Mouse (Mus musculus): Measurements from ENCODE around the gene Akap12. TPM values are rescaled to one million over a fixed set of nuclear protein-coding genes. Genes with fewer than 3 reads are reported as not detected.

Gene Akap12
- total RNA-seq (2021) = 1 to 10 TPM; 8.1 to 8.2 TPM
- long read RNA-seq, experiment 1, full-length matches to known transcripts = 1 of 3 reads
- long read RNA-seq, experiment 1, partial matches to known transcripts = 1 of 3 reads
- long read RNA-seq, experiment 1, other reads (novel, unspliced or antisense) = 1 of 3 reads
- long read RNA-seq, experiment 2, partial matches to known transcripts = 1 of 2 reads
- long read RNA-seq, experiment 2, other reads (novel, unspliced or antisense) = 1 of 2 reads

- DNase-seq = peak; percentile 20 to 37
- intact Hi-C loops (cut with DNase I) = no loop called here
These were observed at the start of gene Akap12 for GRCm38 (mm10) chr10:4266041-4266930. TSS of gene Akap12 (plus strand) at chr10:4266380.

GRCm38 (mm10) chr10:4230563-4231359 lies 35.4 kb upstream of the Akap12 start:
- DNase-seq = no peak
- intact Hi-C loops (cut with DNase I) = no loop called here

- intact Hi-C loops (cut with DNase I) = no loop called here
- no peak for DNase-seq
These were observed 33.1 kb upstream of the Akap12 start for GRCm38 (mm10) chr10:4233102-4233501.

GRCm38 (mm10) chr10:4239794-4240574 lies 26.2 kb upstream of the Akap12 start:
- intact Hi-C loops (cut with DNase I) = no loop called here

GRCm38 (mm10) chr10:4243591-4244300 lies 22.4 kb upstream of the Akap12 start:
- no peak for DNase-seq
- intact Hi-C loops (cut with DNase I) = no loop called here

More at GRCm38 (mm10) chr10:4239794-4240574, 26.2 kb upstream of the Akap12 start:
- DNase-seq = no peak

- intact Hi-C loops (cut with DNase I) = no loop called here
- DNase-seq = no peak
These were observed 20.4 kb upstream of the Akap12 start for GRCm38 (mm10) chr10:4245812-4246211.

GRCm38 (mm10) chr10:4246407-4246806 lies 19.8 kb upstream of the Akap12 start:
- intact Hi-C loops (cut with DNase I) = no loop called here

GRCm38 (mm10) chr10:4249235-4249845 lies 16.8 kb upstream of the Akap12 start:
- DNase-seq = no peak
- intact Hi-C loops (cut with DNase I) = no loop called here

More at GRCm38 (mm10) chr10:4246407-4246806, 19.8 kb upstream of the Akap12 start:
- no peak for DNase-seq

GRCm38 (mm10) chr10:4250681-4251080 lies 15.5 kb upstream of the Akap12 start:
- no peak for DNase-seq
- intact Hi-C loops (cut with DNase I) = no loop called here

GRCm38 (mm10) chr10:4253613-4254012 lies 12.6 kb upstream of the Akap12 start:
- DNase-seq = no peak
- intact Hi-C loops (cut with DNase I) = no loop called here

GRCm38 (mm10) chr10:4254459-4254858 lies 11.7 kb upstream of the Akap12 start:
- no peak for DNase-seq
- intact Hi-C loops (cut with DNase I) = no loop called here

- no peak for DNase-seq
- intact Hi-C loops (cut with DNase I) = no loop called here
These were observed 5.3 kb upstream of the Akap12 start for GRCm38 (mm10) chr10:4260925-4261324.

- intact Hi-C loops (cut with DNase I) = no loop called here
- DNase-seq = no peak
These were observed 4.7 kb upstream of the Akap12 start for GRCm38 (mm10) chr10:4261359-4261952.

- DNase-seq = peak in 1 of 2 experiments; percentile 21
- intact Hi-C loops (cut with DNase I) = no loop called here
These were observed 539 bp upstream of the Akap12 start for GRCm38 (mm10) chr10:4265641-4266040.

GRCm38 (mm10) chr10:4266931-4267310 lies 741 bp downstream of the Akap12 start:
- DNase-seq = no peak
- intact Hi-C loops (cut with DNase I) = no loop called here

- intact Hi-C loops (cut with DNase I) = no loop called here
- no peak for DNase-seq
These were observed 1.3 kb downstream of the Akap12 start for GRCm38 (mm10) chr10:4267481-4267880.

GRCm38 (mm10) chr10:4268140-4268539 lies 2.0 kb downstream of the Akap12 start:
- DNase-seq = no peak
- intact Hi-C loops (cut with DNase I) = no loop called here

GRCm38 (mm10) chr10:4275572-4275971 lies 9.4 kb downstream of the Akap12 start:
- no peak for DNase-seq
- intact Hi-C loops (cut with DNase I) = no loop called here

- intact Hi-C loops (cut with DNase I) = no loop called here
- no peak for DNase-seq
These were observed 9.9 kb downstream of the Akap12 start for GRCm38 (mm10) chr10:4276081-4276480.

Measured in gastrocnemius, postnatal 36 days (tissue).